Mouse (Mus musculus): ENCODE measurements around the gene Ifit1.

DNA sequence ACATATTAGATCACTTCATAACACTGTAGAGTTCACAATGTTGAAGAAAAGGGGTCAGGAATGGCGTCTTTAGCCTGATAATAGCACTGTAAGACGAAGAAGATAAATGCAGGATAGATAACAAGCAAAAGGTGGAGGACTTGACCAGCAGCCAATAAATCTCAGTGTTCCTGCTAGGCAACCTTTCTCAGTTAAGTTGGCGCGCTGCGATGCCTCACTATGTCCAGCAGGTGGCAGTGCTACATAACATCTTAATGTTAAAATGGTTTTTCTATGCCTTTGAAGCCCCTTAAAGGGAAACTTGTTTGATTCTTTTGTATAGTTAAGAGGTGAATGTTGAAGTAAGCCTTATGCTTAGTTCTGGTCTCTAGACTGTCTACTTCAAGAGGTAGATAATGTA is 25.5 kb downstream of the Ifit1 start:
- TF ChIP-seq HCFC1 (IDR thresholded peaks at IDR 0.05; ENCODE audit: borderline replicate concordance, insufficient read depth, low read length), result no peak
- no peak for TF ChIP-seq ZNF384 (IDR thresholded peaks at IDR 0.05; ENCODE audit: low read depth, low read length)

Data from ES-E14 (cell line).